Mouse (Mus musculus): ENCODE results near the gene Sgk2.

The Sgk2 gene

DNA sequence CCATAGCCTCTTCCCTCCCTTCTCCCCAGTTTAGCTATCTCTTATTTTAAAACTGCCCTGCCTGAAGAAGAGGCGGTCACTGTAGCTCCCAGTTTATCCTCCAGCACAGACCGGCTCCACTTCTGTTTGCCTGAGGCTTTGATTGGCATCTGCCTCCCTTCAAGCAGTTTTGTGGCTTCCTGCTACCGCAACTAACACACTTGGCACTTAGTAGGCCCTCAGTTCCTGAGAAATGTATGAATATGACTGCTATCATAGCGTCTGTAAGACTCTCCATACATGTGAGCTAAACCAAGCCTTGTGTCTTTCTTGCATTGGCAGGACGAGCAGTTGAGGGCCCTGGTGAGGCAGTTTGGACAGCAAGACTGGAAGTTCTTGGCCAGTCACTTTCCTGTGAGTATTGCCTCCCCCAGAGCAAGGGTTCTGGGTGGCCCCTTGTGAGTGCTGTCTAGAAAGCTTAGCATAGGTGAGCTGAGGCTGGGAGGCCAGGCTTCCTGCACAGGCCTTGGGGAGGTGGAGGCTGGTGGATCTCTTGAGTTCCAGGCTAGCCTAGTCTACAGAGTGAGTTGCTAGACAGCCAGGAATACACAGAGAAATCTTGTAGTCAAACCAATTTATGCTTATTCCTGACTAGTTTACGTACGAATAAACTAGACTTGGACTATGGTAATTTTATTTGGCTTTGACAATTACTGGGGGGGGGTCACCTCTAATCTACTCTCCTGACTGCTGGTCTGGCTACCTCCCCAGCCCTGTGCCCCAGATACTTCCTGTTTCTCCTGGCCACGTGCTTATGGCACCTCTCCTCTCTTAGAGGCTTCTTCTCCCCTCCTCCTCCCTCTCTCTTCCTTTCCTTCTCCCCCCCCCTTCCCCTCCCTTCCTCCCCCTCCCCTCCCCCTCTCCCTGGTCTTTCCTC lies 74.3 kb downstream of the Sgk2 start:
- DNase-seq: no peak

GRCm38 (mm10) chr2:163062119-163062508 lies 75.0 kb downstream of the Sgk2 start:
- DNase-seq: no peak
